Mouse (Mus musculus): ENCODE measurements around the gene Rptor.
A peak's percentile ranks its signal among the peaks of the same experiment; 100 is the strongest.

Rptor gene

GRCm38 (mm10) chr11:119603527-119603905 is 811 bp downstream of the Rptor start:
- DNase-seq (ENCODE audit: extremely low spot score, low spot score), result no peak

- no peak for DNase-seq (ENCODE audit: extremely low spot score, low spot score)
These were observed 4.8 kb downstream of the Rptor start for GRCm38 (mm10) chr11:119607464-119607863.

- no peak for DNase-seq (ENCODE audit: extremely low spot score, low spot score)
These were observed 8.8 kb downstream of the Rptor start for GRCm38 (mm10) chr11:119611496-119611895.

GRCm38 (mm10) chr11:119612179-119612578 is 9.5 kb downstream of the Rptor start:
- DNase-seq (ENCODE audit: extremely low spot score, low spot score), result no peak

GRCm38 (mm10) chr11:119615087-119615486 is 12.4 kb downstream of the Rptor start:
- no peak for DNase-seq (ENCODE audit: extremely low spot score, low spot score)

- DNase-seq (ENCODE audit: extremely low spot score, low spot score), result peak; percentile 54
These were observed 16.1 kb downstream of the Rptor start for GRCm38 (mm10) chr11:119618763-119619162.

GRCm38 (mm10) chr11:119621266-119621665 is 18.6 kb downstream of the Rptor start:
- DNase-seq (ENCODE audit: extremely low spot score, low spot score), result peak; percentile 49

GRCm38 (mm10) chr11:119623800-119624199 is 21.1 kb downstream of the Rptor start:
- DNase-seq (ENCODE audit: extremely low spot score, low spot score), result no peak

GRCm38 (mm10) chr11:119624401-119624800 is 21.7 kb downstream of the Rptor start:
- no peak for DNase-seq (ENCODE audit: extremely low spot score, low spot score)

- DNase-seq (ENCODE audit: extremely low spot score, low spot score), result no peak
These were observed 22.2 kb downstream of the Rptor start for GRCm38 (mm10) chr11:119624955-119625354.

- no peak for DNase-seq (ENCODE audit: extremely low spot score, low spot score)
These were observed 22.8 kb downstream of the Rptor start for GRCm38 (mm10) chr11:119625476-119625875.

- DNase-seq (ENCODE audit: extremely low spot score, low spot score), result no peak
These were observed 23.2 kb downstream of the Rptor start for GRCm38 (mm10) chr11:119625943-119626342.

GRCm38 (mm10) chr11:119627243-119627642 is 24.5 kb downstream of the Rptor start:
- DNase-seq (ENCODE audit: extremely low spot score, low spot score), result no peak

- DNase-seq (ENCODE audit: extremely low spot score, low spot score), result no peak
These were observed 26.4 kb downstream of the Rptor start for GRCm38 (mm10) chr11:119629072-119629471.

GRCm38 (mm10) chr11:119630329-119630728 is 27.6 kb downstream of the Rptor start:
- DNase-seq (ENCODE audit: extremely low spot score, low spot score), result no peak

GRCm38 (mm10) chr11:119631222-119631870 is 28.6 kb downstream of the Rptor start:
- no peak for DNase-seq (ENCODE audit: extremely low spot score, low spot score)

GRCm38 (mm10) chr11:119636371-119636883 is 33.7 kb downstream of the Rptor start:
- DNase-seq (ENCODE audit: extremely low spot score, low spot score), result no peak

- DNase-seq (ENCODE audit: extremely low spot score, low spot score), result no peak
These were observed 34.8 kb downstream of the Rptor start for GRCm38 (mm10) chr11:119637519-119637918.

- DNase-seq (ENCODE audit: extremely low spot score, low spot score), result no peak
These were observed 37.8 kb downstream of the Rptor start for GRCm38 (mm10) chr11:119640491-119640890.

GRCm38 (mm10) chr11:119641831-119642381 is 39.2 kb downstream of the Rptor start:
- DNase-seq (ENCODE audit: extremely low spot score, low spot score), result no peak

- no peak for DNase-seq (ENCODE audit: extremely low spot score, low spot score)
These were observed 40.6 kb downstream of the Rptor start for GRCm38 (mm10) chr11:119643347-119643746.

GRCm38 (mm10) chr11:119644140-119644539 is 41.4 kb downstream of the Rptor start:
- no peak for DNase-seq (ENCODE audit: extremely low spot score, low spot score)

All from neural tube, embryonic 10.5 days (tissue).